Mouse (Mus musculus) CH12F3 (cell line): ENCODE measurements around the gene Rgs12.

Experiments
- in situ Hi-C: fragments of 300-500 bp; cut with MboI; formaldehyde crosslinking; loops from 2 replicates; pipeline ENCODE4 v1.14.3; 2020; ENCODE audit warnings: low sequenced_read_pairs

The Rgs12 gene

DNA sequence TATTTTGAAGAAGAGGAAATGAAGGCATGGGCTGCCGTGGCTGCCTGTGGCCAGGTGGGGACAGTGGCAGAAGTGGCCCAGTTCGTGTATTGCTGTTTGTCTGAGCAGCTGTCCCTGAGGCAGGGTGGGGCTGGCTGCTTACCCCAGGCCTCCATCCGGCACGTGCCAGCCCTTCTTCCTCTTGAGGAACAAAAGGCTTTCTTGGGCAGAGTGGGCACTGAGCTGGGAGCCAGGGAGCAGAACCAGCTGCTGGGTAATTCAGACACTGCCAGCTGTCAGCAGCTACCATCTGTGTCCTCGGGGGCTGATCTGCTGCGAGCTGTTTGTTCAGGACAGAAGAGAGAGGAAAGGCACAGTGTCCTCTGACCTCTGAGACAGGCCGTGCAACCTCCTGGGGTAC, 121.7 kb downstream of the Rgs12 start:
- in situ Hi-C loops: no loop called here

- in situ Hi-C loops: no loop called here
These were observed 122.6 kb downstream of the Rgs12 start for GRCm38 (mm10) chr5:35071855-35072254.

- in situ Hi-C loops: no loop called here
These were observed 124.0 kb downstream of the Rgs12 start for GRCm38 (mm10) chr5:35073235-35073634.

DNA sequence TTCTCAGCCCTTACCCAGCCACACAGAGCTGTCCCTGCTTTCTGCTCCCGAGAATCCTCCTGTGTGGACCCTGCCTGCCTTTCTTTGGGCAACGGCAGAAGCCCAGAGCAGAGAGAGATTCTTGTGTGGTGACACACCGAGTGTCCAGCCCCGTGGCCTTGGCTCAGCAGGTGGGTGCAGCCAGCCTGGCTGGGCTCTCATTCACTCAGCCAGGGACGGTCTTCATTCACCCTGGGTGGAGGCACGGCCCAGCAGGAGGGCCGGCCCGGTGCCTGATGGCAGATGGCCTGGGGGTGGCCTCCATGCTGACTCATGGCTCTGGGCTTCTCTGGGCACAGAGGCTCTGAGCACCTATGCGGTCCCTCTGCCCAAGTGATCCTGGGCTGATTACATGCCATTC, 124.7 kb downstream of the Rgs12 start:
- in situ Hi-C loops: no loop called here

DNA sequence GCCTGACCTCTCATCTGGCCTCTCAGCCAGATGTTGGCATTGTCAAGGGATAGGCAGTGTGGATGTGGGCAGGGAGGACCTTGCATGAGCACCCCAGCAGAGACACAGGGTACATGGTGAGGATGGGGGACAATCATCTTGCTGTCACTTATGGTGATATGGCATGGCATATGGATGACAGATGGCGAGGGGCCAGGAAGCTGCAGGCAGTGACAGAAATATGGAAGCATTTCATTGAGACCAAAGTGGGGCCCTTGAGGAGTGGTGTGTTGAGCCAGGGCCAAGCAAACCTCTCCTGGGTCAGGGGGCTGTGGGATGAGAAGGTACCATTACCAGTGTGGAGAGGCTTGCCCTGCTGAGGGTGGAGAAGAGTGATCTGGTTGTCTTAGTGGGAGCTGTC, 127.1 kb downstream of the Rgs12 start:
- in situ Hi-C loops: no loop called here

DNA sequence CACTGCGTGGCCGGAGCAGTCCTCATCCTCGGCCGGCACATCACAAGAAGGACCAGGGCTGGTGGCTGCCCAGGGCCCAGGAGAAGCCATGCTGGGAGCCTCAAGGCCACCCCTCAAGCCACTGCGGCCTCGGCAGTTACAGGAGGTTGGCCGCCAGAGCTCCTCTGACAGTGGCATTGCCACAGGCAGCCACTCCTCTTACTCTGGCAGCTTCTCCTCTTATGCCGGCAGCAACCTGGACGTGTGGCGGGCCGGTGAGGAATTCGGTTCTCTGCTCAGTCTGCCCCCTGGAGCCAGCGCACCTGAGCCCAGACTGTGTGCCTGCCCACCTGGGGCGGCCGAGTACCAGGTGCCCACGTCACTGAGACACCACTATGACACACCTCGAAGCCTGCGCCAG, 129.9 kb downstream of the Rgs12 start:
- in situ Hi-C loops: no loop called here

DNA sequence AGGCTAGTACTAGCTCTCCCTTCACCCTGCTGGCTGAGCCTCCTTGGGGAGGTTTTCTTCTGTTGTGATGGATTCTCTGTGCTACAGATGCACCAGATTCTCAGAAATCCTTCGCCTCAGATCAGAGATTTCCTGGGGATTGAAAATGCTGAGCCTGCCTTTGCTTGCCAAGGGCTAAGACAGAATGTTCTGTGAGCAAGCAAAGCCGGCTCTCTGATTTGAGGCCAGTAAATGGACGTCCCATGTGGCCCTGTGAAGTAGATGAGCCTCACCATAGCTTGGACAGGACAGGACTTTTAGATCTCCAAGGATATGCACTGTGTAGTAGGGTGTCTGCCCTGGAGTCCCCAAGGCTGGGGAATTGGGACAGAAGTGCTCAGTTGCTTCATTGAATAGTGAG, 135.7 kb downstream of the Rgs12 start:
- in situ Hi-C loops: no loop called here

- in situ Hi-C loops: no loop called here
These were observed 139.8 kb downstream of the Rgs12 start for GRCm38 (mm10) chr5:35088785-35089613.
